Mouse (Mus musculus) embryonic fibroblast, embryonic 13.5 days (primary cell): Measurements from ENCODE around the gene Arl8b.

ENCODE experiments used
- CTCF ChIP-seq: IDR thresholded peaks from 2 replicates; pipeline ENCODE4 v1.5.1; 2011; ENCODE audit warnings: mild to moderate bottlenecking, control low read depth, low read length, moderate library complexity, borderline replicate concordance; ENCODE audit not compliant: insufficient read depth
- POLR2A ChIP-seq: IDR thresholded peaks from 2 replicates; pipeline ENCODE4 v1.6.1; 2011; ENCODE audit warnings: low read depth, mild to moderate bottlenecking, control low read depth, low read length, moderate library complexity

- TF ChIP-seq CTCF: no peak
- no peak for TF ChIP-seq POLR2A
Observed at GRCm38 (mm10) chr6:108817510-108817909, 34.6 kb downstream of the Arl8b start.
